Mouse (Mus musculus) midbrain, embryonic 15.5 days (tissue): ENCODE data around the gene Muc13. TPM values are rescaled to one million over a fixed set of nuclear protein-coding genes. Genes with fewer than 3 reads are reported as not detected.

Experiments
- ATAC-seq: fragments of 200-750 bp; cut with Nextera tagmentation; replicated peaks from 2 replicates; pipeline ENCODE4 v1.8.0; 2017; ENCODE audit warnings: moderate TSS enrichment
- H3K27ac ChIP-seq: fragments of 300-500 bp; sonication (generic); 2 replicates; pipeline ENCODE4 v1.5.1; 2015; ENCODE audit warnings: mild to moderate bottlenecking, inconsistent platforms
- H3K27me3 ChIP-seq: fragments of 300-500 bp; sonication (generic); replicated peaks from 2 replicates; pipeline ENCODE4 v1.6.1; 2015; ENCODE audit warnings: inconsistent platforms
- H3K36me3 ChIP-seq: fragments of 300-500 bp; sonication (generic); replicated peaks from 2 replicates; pipeline ENCODE4 v1.6.1; 2015; ENCODE audit warnings: inconsistent platforms
- H3K4me1 ChIP-seq: fragments of 300-500 bp; sonication (generic); 2 replicates; pipeline ENCODE4 v1.6.1; 2015; ENCODE audit warnings: inconsistent platforms
- H3K4me2 ChIP-seq: fragments of 300-500 bp; sonication (generic); 2 replicates; pipeline ENCODE4 v1.6.1; 2015; ENCODE audit warnings: inconsistent platforms, mild to moderate bottlenecking, moderate library complexity
- H3K4me3 ChIP-seq: fragments of 300-500 bp; sonication (generic); 2 replicates; pipeline ENCODE4 v1.5.1; 2015; ENCODE audit warnings: mild to moderate bottlenecking, inconsistent platforms
- H3K9ac ChIP-seq: fragments of 300-500 bp; sonication (generic); 2 replicates; pipeline ENCODE4 v1.6.1; 2015; ENCODE audit warnings: mild to moderate bottlenecking, inconsistent platforms
- H3K9me3 ChIP-seq: fragments of 300-500 bp; sonication (generic); 2 replicates; pipeline ENCODE4 v1.6.1; 2016; ENCODE audit warnings: inconsistent platforms
- WGBS: fragments of 180-500 bp; shearing (Covaris S2); methylation state at CpG from one replicate; pipeline ENCODE4 v1.1.7; 2015; ENCODE audit warnings: mixed read lengths; 5-methylcytosine and 5-hydroxymethylcytosine counted together
- polyA plus RNA-seq: library from polyadenylated mRNA; unstranded; fragments of >200 nt; fragmentation: Nextera tagmentation; extraction: Ambion mirVana; gene quantifications from 2 replicates; pipeline ENCODE4 v1.2.1, GENCODE M21; 2015

The Muc13 gene
- 0.08 TPM in 1 of 2 replicates, not detected in the other for polyA plus RNA-seq

- no peak within 1 kb of the TSS for H3K9ac ChIP-seq
- no peaks in the 10 kb centered on the region for H3K9me3 ChIP-seq
- no peak for ATAC-seq
- no peaks in the 10 kb centered on the region for H3K36me3 ChIP-seq
- H3K27me3 ChIP-seq: no peaks in the 10 kb centered on the region
- no peaks in the 10 kb centered on the region for H3K4me1 ChIP-seq
- no peak within 1 kb of the TSS for H3K4me2 ChIP-seq
- 89% methylated on average over 10 of the region's 10 CpGs for WGBS
- no peak within 1 kb of the TSS for H3K27ac ChIP-seq
- no peak within 1 kb of the TSS for H3K4me3 ChIP-seq
Observed at GRCm38 (mm10) chr16:33793846-33794791, at the start of gene Muc13. Gene Muc13, plus strand, starts transcription at chr16:33794037.

- ATAC-seq: peak; percentile 79
- WGBS: 61% methylated on average over 7 of the region's 7 CpGs
- Histone ChIP-seq H3K27me3 (no peaks in the 10 kb centered on the region), H3K27ac (no peak overlapping the region), H3K4me3 (no peak overlapping the region), H3K4me1 (peaks cover 15% of the 10 kb centered on the region), H3K9ac (no peak overlapping the region), H3K36me3 (no peaks in the 10 kb centered on the region), H3K9me3 (no peaks in the 10 kb centered on the region), H3K4me2 (no peak overlapping the region)
Observed at GRCm38 (mm10) chr16:33744622-33745419, 49.0 kb upstream of the Muc13 start.

- Histone ChIP-seq H3K27ac (no peak overlapping the region), H3K9me3 (no peaks in the 10 kb centered on the region), H3K4me2 (no peak overlapping the region), H3K9ac (no peak overlapping the region), H3K27me3 (no peaks in the 10 kb centered on the region), H3K4me1 (peaks cover 13% of the 10 kb centered on the region), H3K36me3 (no peaks in the 10 kb centered on the region), H3K4me3 (no peak overlapping the region)
- 80% methylated on average over 7 of the region's 7 CpGs for WGBS
- ATAC-seq: no peak
Observed at GRCm38 (mm10) chr16:33745457-33745856, 48.4 kb upstream of the Muc13 start.

GRCm38 (mm10) chr16:33746074-33746676 lies 47.7 kb upstream of the Muc13 start:
- H3K4me2 ChIP-seq: no peak overlapping the region
- no peak overlapping the region for H3K9ac ChIP-seq
- no peak for ATAC-seq
- no peaks in the 10 kb centered on the region for H3K9me3 ChIP-seq
- H3K27me3 ChIP-seq: no peaks in the 10 kb centered on the region
- peaks cover 7% of the 10 kb centered on the region for H3K4me1 ChIP-seq
- no peak overlapping the region for H3K27ac ChIP-seq
- H3K4me3 ChIP-seq: no peak overlapping the region
- WGBS: 81% methylated on average over 10 of the region's 10 CpGs
- H3K36me3 ChIP-seq: no peaks in the 10 kb centered on the region

- H3K4me3 ChIP-seq: no peak overlapping the region
- WGBS: 66% methylated on average over 7 of the region's 7 CpGs
- no peaks in the 10 kb centered on the region for H3K36me3 ChIP-seq
- no peak overlapping the region for H3K4me2 ChIP-seq
- no peaks in the 10 kb centered on the region for H3K9me3 ChIP-seq
- ATAC-seq: no peak
- no peak overlapping the region for H3K27ac ChIP-seq
- no peaks in the 10 kb centered on the region for H3K27me3 ChIP-seq
- H3K4me1 ChIP-seq: no peaks in the 10 kb centered on the region
- no peak overlapping the region for H3K9ac ChIP-seq
Observed at GRCm38 (mm10) chr16:33747346-33747954, 46.4 kb upstream of the Muc13 start.

- Histone ChIP-seq H3K4me3 (no peak overlapping the region), H3K27me3 (no peaks in the 10 kb centered on the region), H3K4me1 (no peaks in the 10 kb centered on the region), H3K9me3 (no peaks in the 10 kb centered on the region), H3K9ac (no peak overlapping the region), H3K4me2 (no peak overlapping the region), H3K27ac (no peak overlapping the region), H3K36me3 (no peaks in the 10 kb centered on the region)
- no peak for ATAC-seq
- WGBS: 92% methylated on average over 2 of the region's 2 CpGs
Observed at GRCm38 (mm10) chr16:33747994-33748393, 45.8 kb upstream of the Muc13 start.

GRCm38 (mm10) chr16:33751152-33751551 lies 42.7 kb upstream of the Muc13 start:
- H3K4me1 ChIP-seq: no peaks in the 10 kb centered on the region
- no peaks in the 10 kb centered on the region for H3K27me3 ChIP-seq
- H3K4me2 ChIP-seq: no peak overlapping the region
- no peak overlapping the region for H3K9ac ChIP-seq
- WGBS: 50% methylated on average over 13 of the region's 13 CpGs
- no peak overlapping the region for H3K27ac ChIP-seq
- H3K9me3 ChIP-seq: no peaks in the 10 kb centered on the region
- no peak overlapping the region for H3K4me3 ChIP-seq
- no peaks in the 10 kb centered on the region for H3K36me3 ChIP-seq
- ATAC-seq: no peak

GRCm38 (mm10) chr16:33751590-33751989 lies 42.2 kb upstream of the Muc13 start:
- H3K9ac ChIP-seq: no peak overlapping the region
- H3K36me3 ChIP-seq: no peaks in the 10 kb centered on the region
- H3K4me1 ChIP-seq: no peaks in the 10 kb centered on the region
- H3K4me3 ChIP-seq: no peak overlapping the region
- H3K27me3 ChIP-seq: no peaks in the 10 kb centered on the region
- 76% methylated on average over 12 of the region's 12 CpGs for WGBS
- no peaks in the 10 kb centered on the region for H3K9me3 ChIP-seq
- H3K27ac ChIP-seq: no peak overlapping the region
- ATAC-seq: no peak
- H3K4me2 ChIP-seq: no peak overlapping the region

GRCm38 (mm10) chr16:33752904-33753578 lies 40.8 kb upstream of the Muc13 start:
- H3K9me3 ChIP-seq: no peaks in the 10 kb centered on the region
- H3K9ac ChIP-seq: no peak overlapping the region
- no peak for ATAC-seq
- 87% methylated on average over 8 of the region's 8 CpGs for WGBS
- H3K27me3 ChIP-seq: no peaks in the 10 kb centered on the region
- H3K27ac ChIP-seq: no peak overlapping the region
- no peak overlapping the region for H3K4me2 ChIP-seq
- H3K4me1 ChIP-seq: no peaks in the 10 kb centered on the region
- no peaks in the 10 kb centered on the region for H3K36me3 ChIP-seq
- no peak overlapping the region for H3K4me3 ChIP-seq

- no peaks in the 10 kb centered on the region for H3K9me3 ChIP-seq
- WGBS: 63% methylated on average over 8 of the region's 8 CpGs
- no peaks in the 10 kb centered on the region for H3K4me1 ChIP-seq
- H3K36me3 ChIP-seq: no peaks in the 10 kb centered on the region
- no peak overlapping the region for H3K4me3 ChIP-seq
- H3K27ac ChIP-seq: peak overlapping the region; percentile 34; the same call in 1 of the 2 replicates
- H3K4me2 ChIP-seq: 0 out of 2 replicates have a peak overlapping the region, but pooled peaks have one; percentile 10
- no peak overlapping the region for H3K9ac ChIP-seq
- H3K27me3 ChIP-seq: no peaks in the 10 kb centered on the region
- ATAC-seq: no peak
Observed at GRCm38 (mm10) chr16:33755293-33755692, 38.5 kb upstream of the Muc13 start.

GRCm38 (mm10) chr16:33755961-33756360 lies 37.9 kb upstream of the Muc13 start:
- no peaks in the 10 kb centered on the region for H3K4me1 ChIP-seq
- H3K27ac ChIP-seq: no peak overlapping the region
- H3K36me3 ChIP-seq: no peaks in the 10 kb centered on the region
- no peak overlapping the region for H3K4me3 ChIP-seq
- H3K4me2 ChIP-seq: peak overlapping the region; percentile 10; the same call in 1 of the 2 replicates
- no peak overlapping the region for H3K9ac ChIP-seq
- WGBS: 54% methylated on average over 16 of the region's 16 CpGs
- no peak for ATAC-seq
- H3K9me3 ChIP-seq: no peaks in the 10 kb centered on the region
- H3K27me3 ChIP-seq: no peaks in the 10 kb centered on the region
